Mouse (Mus musculus): Measurements from ENCODE around the gene Cdon. TPM values are rescaled to one million over a fixed set of nuclear protein-coding genes. Genes with fewer than 3 reads are reported as not detected.

Cdon gene
- total and polyA plus RNA-seq, 3 experiments, result 6.0 to 10.2 (median 9.7) TPM

- TF ChIP-seq POLR2A (IDR thresholded peaks at IDR 0.05; ENCODE audit: insufficient read depth, low read depth, low read length) (no peak), EP300 (IDR thresholded peaks at IDR 0.05; ENCODE audit: insufficient read depth, low read depth, low read length) (no peak), CTCF (IDR thresholded peaks at IDR 0.05) (no peak)
- Histone ChIP-seq H3K27me3 (ENCODE audit: control insufficient read depth, insufficient read depth, low read length) (peaks cover 12% of the 10 kb centered on the region), H3K4me1 (ENCODE audit: control insufficient read depth, insufficient read depth, low read length) (no peaks in the 10 kb centered on the region; the same call in 1 of the 2 replicates), H3K4me3 (no peak overlapping the region), H3K79me2 (replicated peaks; ENCODE audit: control insufficient read depth, insufficient read depth, low read length) (no peaks in the 10 kb centered on the region; the same call in 1 of the 2 replicates), H3K27ac (no peak overlapping the region), H3K9ac (ENCODE audit: low read depth, low read length) (no peak overlapping the region), H3K36me3 (ENCODE audit: control insufficient read depth, insufficient read depth, low read length) (no peaks in the 10 kb centered on the region)
- intact Hi-C loops (cut with DNase I), result no loop called here
- no peak for DNase-seq
- WGBS, result 50% methylated on average over 12 of the region's 12 CpGs
Measured at GRCm38 (mm10) chr9:35556494-35557102, 135.7 kb downstream of the Cdon start.

Other genes starting within 250 kb of the Cdon start
- gene Dcps, start 245.1 kb upstream of the Cdon start, total RNA-seq (2021), result 10 to 100 TPM; 14.4 to 15.1 TPM
- 21.3 and 25.5 TPM in 2 replicates for gene Dcps, start 245.1 kb upstream of the Cdon start, polyA plus RNA-seq (2012; rRNA removed)
- gene Srpr, start 221.0 kb upstream of the Cdon start, total RNA-seq (2021), result 10 to 100 TPM; 82.4 to 96.3 TPM
- gene Srpr, start 221.0 kb upstream of the Cdon start, polyA plus RNA-seq (2012; rRNA removed), result 67.6 and 105 TPM in 2 replicates
- gene Tirap, start 220.8 kb upstream of the Cdon start, total RNA-seq (2021), result 1 to 10 TPM; 4.9 to 6.5 TPM
- 9.5 and 11.0 TPM in 2 replicates for gene Tirap, start 220.8 kb upstream of the Cdon start, polyA plus RNA-seq (2012; rRNA removed)
- gene Foxred1, start 210.1 kb upstream of the Cdon start, total RNA-seq (2021), result 10 to 100 TPM; 70.4 to 75.6 TPM
- gene Foxred1, start 210.1 kb upstream of the Cdon start, polyA plus RNA-seq (2012; rRNA removed), result 56.8 and 100 TPM in 2 replicates
- 10 to 100 TPM; 15.2 to 15.9 TPM for gene Fam118b, start 153.3 kb upstream of the Cdon start, total RNA-seq (2021)
- gene Fam118b, start 153.3 kb upstream of the Cdon start, polyA plus RNA-seq (2012; rRNA removed), result 13.8 and 17.3 TPM in 2 replicates
- 10 to 100 TPM; 12.2 to 12.7 TPM for gene Rpusd4, start 153.3 kb upstream of the Cdon start, total RNA-seq (2021)
- 10.9 and 12.0 TPM in 2 replicates for gene Rpusd4, start 153.3 kb upstream of the Cdon start, polyA plus RNA-seq (2012; rRNA removed)
- not detected for gene Gm1113, start 97.1 kb downstream of the Cdon start, total RNA-seq (2021)
- gene Gm1113, start 97.1 kb downstream of the Cdon start, polyA plus RNA-seq (2012; rRNA removed), result not detected in 2 replicates
- gene Ddx25, start 137.4 kb downstream of the Cdon start, total RNA-seq (2021), result not detected
- gene Ddx25, start 137.4 kb downstream of the Cdon start, polyA plus RNA-seq (2012; rRNA removed), result 0.04 and 0.06 TPM in 2 replicates
- gene Pus3, start 137.5 kb downstream of the Cdon start, total RNA-seq (2021), result 1 to 10 TPM; 6.0 to 6.3 TPM
- gene Pus3, start 137.5 kb downstream of the Cdon start, polyA plus RNA-seq (2012; rRNA removed), result 1.8 and 4.1 TPM in 2 replicates
- gene Pate2, start 149.2 kb downstream of the Cdon start, total RNA-seq (2021), result not detected
- 0.06 TPM in 1 of 2 replicates, not detected in the other for gene Pate2, start 149.2 kb downstream of the Cdon start, polyA plus RNA-seq (2012; rRNA removed)
- gene Hyls1, start 149.3 kb downstream of the Cdon start, total RNA-seq (2021), result 1 to 10 TPM; 1.5 to 2.0 TPM
- gene Hyls1, start 149.3 kb downstream of the Cdon start, polyA plus RNA-seq (2012; rRNA removed), result 0.68 and 1.3 TPM in 2 replicates
- gene Pate4, start 190.8 kb downstream of the Cdon start, total RNA-seq (2021), result not detected
- gene Pate4, start 190.8 kb downstream of the Cdon start, polyA plus RNA-seq (2012; rRNA removed), result not detected in 2 replicates
- gene Pate3, start 227.1 kb downstream of the Cdon start, total RNA-seq (2021), result not detected
- not detected in 2 replicates for gene Pate3, start 227.1 kb downstream of the Cdon start, polyA plus RNA-seq (2012; rRNA removed)